Mouse (Mus musculus): ENCODE measurements around the gene Shb.

DNA sequence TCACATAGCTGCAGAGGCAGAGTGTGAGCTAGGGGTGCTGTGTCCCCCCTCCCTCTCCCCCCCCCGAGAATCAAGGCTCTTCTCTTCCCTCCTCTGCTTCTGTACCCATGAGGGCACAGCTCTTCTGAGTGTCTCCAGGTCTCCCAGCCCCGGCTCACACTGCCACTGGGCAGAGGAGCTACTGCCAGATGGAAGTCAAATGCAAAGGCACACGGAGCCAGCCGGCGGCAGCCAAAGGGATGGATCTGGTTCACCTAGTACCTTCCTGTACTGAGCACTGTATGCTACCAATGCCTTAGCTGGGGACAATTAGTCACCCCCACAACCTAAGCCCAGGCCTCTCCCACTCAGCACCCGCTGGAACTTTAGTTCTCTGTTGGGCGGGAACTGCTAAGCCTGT lies 116.0 kb downstream of the Shb start:
- TF ChIP-seq CTCF (IDR thresholded peaks at IDR 0.05; ENCODE audit: control insufficient read depth, insufficient read depth, low read length) (no peak), POLR2A (IDR thresholded peaks at IDR 0.05; ENCODE audit: borderline replicate concordance, control insufficient read depth, low read depth, low read length) (no peak)

Data from bone marrow, adult 2 months (tissue).